Mouse (Mus musculus) left cerebral cortex, postnatal 25 days (tissue): Measurements from ENCODE around the gene Slc41a3. TPM values are rescaled to one million over a fixed set of nuclear protein-coding genes. Genes with fewer than 3 reads are reported as not detected.
A peak's percentile ranks its signal among the peaks of the same experiment; 100 is the strongest.

ENCODE experiments used
- DNase-seq, 2 experiments: peaks; one replicate each; pipeline ENCODE4 v3.0.0; 2022; ENCODE audit warnings: low spot score in 2 of 2, mixed read lengths in 1 of 2
- intact Hi-C: fragments of 180-260 bp; cut with DNase I; formaldehyde crosslinking; loops from one replicate; pipeline ENCODE4 v1.15.1; 2025
- total RNA-seq, 2 experiments: library from RNA; stranded (reverse); gene quantifications; 2 replicates each; pipeline ENCODE4 v1.2.3; 2021

Slc41a3 gene
- total RNA-seq, 2 experiments from 2014 or later = 4.3 to 5.1 TPM

GRCm38 (mm10) chr6:90594972-90595371, 9.6 kb upstream of the Slc41a3 start:
- intact Hi-C loops = no loop called here
- DNase-seq = no peak

- no peak for DNase-seq
- intact Hi-C loops = no loop called here
Observed at GRCm38 (mm10) chr6:90597060-90597459, 7.5 kb upstream of the Slc41a3 start.

- peak in 1 of 2 experiments; percentile 35 for DNase-seq
Observed at GRCm38 (mm10) chr6:90597592-90597991, 6.9 kb upstream of the Slc41a3 start.

GRCm38 (mm10) chr6:90598197-90598596, 6.3 kb upstream of the Slc41a3 start:
- no peak for DNase-seq
- intact Hi-C loops = no loop called here

More at GRCm38 (mm10) chr6:90597592-90597991, 6.9 kb upstream of the Slc41a3 start:
- intact Hi-C loops = no loop called here

GRCm38 (mm10) chr6:90600351-90600750, 4.2 kb upstream of the Slc41a3 start:
- intact Hi-C loops = loop anchor here (10.0 kb wide), 1 partner anchor 514 kb away; the partner anchor contains the start of gene Nup210
- no peak for DNase-seq

- intact Hi-C loops = loop anchor here (10.0 kb wide), 1 partner anchor 513 kb away; the partner anchor contains the start of gene Nup210
- no peak for DNase-seq
Observed at GRCm38 (mm10) chr6:90601736-90602135, 2.8 kb upstream of the Slc41a3 start.

- no peak for DNase-seq
- intact Hi-C loops = loop anchor here (10.0 kb wide), 1 partner anchor 512 kb away; the partner anchor contains the start of gene Nup210
Observed at GRCm38 (mm10) chr6:90602304-90602703, 2.2 kb upstream of the Slc41a3 start.

GRCm38 (mm10) chr6:90603126-90603525, 1.4 kb upstream of the Slc41a3 start:
- no peak for DNase-seq
- intact Hi-C loops = loop anchor here (10.0 kb wide), 1 partner anchor 512 kb away; the partner anchor contains the start of gene Nup210

- intact Hi-C loops = loop anchor here (10.0 kb wide), 1 partner anchor 511 kb away; the partner anchor contains the start of gene Nup210
Observed at GRCm38 (mm10) chr6:90604130-90604529, 395 bp upstream of the Slc41a3 start.

GRCm38 (mm10) chr6:90605298-90605665, 757 bp downstream of the Slc41a3 start:
- intact Hi-C loops = loop anchor here (5.0 to 10.0 kb wide), 2 partner anchors 122 to 510 kb away; partner anchors contain the start of gene Nup210
- peak in 1 of 2 experiments; percentile 8 for DNase-seq

More at GRCm38 (mm10) chr6:90604130-90604529, 395 bp upstream of the Slc41a3 start:
- no peak for DNase-seq

GRCm38 (mm10) chr6:90606538-90606937, 2.0 kb downstream of the Slc41a3 start:
- intact Hi-C loops = loop anchor here (5.0 to 10.0 kb wide), 2 partner anchors 121 to 508 kb away; partner anchors contain the start of gene Nup210

GRCm38 (mm10) chr6:90607196-90607595, 2.7 kb downstream of the Slc41a3 start:
- peak; percentile 53 to 59 for DNase-seq
- intact Hi-C loops = loop anchor here (5.0 to 10.0 kb wide), 2 partner anchors 120 to 508 kb away; partner anchors contain the start of gene Nup210

More at GRCm38 (mm10) chr6:90606538-90606937, 2.0 kb downstream of the Slc41a3 start:
- DNase-seq = peak; percentile 48 to 63

- intact Hi-C loops = loop anchor here (5.0 to 10.0 kb wide), 2 partner anchors 119 to 507 kb away; partner anchors contain the start of gene Nup210
- DNase-seq = no peak
Observed at GRCm38 (mm10) chr6:90608186-90608585, 3.7 kb downstream of the Slc41a3 start.

GRCm38 (mm10) chr6:90610248-90610647, 5.7 kb downstream of the Slc41a3 start:
- intact Hi-C loops = no loop called here

GRCm38 (mm10) chr6:90613277-90613676, 8.8 kb downstream of the Slc41a3 start:
- DNase-seq = no peak
- intact Hi-C loops = no loop called here

More at GRCm38 (mm10) chr6:90610248-90610647, 5.7 kb downstream of the Slc41a3 start:
- DNase-seq = no peak

- intact Hi-C loops = no loop called here
- no peak for DNase-seq
Observed at GRCm38 (mm10) chr6:90615362-90615761, 10.8 kb downstream of the Slc41a3 start.

GRCm38 (mm10) chr6:90615991-90616390, 11.5 kb downstream of the Slc41a3 start:
- intact Hi-C loops = no loop called here
- DNase-seq = no peak

- intact Hi-C loops = no loop called here
- no peak for DNase-seq
Observed at GRCm38 (mm10) chr6:90616481-90616880, 12.0 kb downstream of the Slc41a3 start.

- DNase-seq = no peak
- intact Hi-C loops = no loop called here
Observed at GRCm38 (mm10) chr6:90618274-90618673, 13.7 kb downstream of the Slc41a3 start.

GRCm38 (mm10) chr6:90618821-90619636, 14.5 kb downstream of the Slc41a3 start:
- peak in 1 of 2 experiments; percentile 5 for DNase-seq
- intact Hi-C loops = no loop called here
